Mouse (Mus musculus): ENCODE data around the gene Mastl.

Mastl gene

DNA sequence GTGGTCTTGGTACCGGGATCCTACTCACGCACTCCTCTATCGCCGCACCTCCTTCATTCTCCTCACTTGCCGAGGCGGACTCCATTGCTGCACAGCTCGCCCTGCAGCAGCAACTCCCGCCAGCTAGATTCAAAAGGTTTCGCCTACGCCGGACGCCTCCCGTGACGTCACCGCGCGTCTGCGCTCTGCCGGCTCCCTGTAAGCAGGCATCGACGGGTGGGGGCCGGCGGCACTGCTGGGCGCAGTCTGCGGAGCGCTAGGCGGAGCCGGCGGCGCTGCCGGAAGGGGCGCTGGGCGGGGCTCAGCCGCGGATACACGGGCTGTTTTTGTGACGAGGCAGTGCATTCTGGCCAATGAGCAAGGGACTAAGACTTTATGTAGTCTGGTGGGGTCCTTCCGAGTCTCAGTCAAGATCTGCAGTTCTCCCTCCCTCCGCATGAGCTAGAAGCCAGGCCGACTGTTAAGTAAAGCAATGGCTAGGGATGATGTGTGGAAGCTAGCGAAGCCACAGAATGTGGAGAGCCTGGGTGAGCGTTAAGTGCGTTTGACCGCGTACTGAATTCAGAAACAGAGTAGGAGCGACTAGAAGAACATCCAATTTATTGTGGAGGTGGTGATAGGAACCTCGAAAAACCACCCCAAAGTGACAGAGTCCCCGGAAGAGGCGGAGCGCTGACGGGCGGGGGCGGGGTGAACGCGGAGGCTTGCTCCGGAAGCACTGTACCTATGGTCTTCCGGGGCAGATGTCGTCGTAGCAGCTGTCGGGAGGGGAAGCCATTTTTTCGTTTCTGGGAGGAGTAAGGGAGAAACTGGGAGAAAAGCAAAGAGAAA, at the start of gene Mastl, which contains the start of gene Yme1l1:
Mastl (minus strand) TSS at position 248 of the 831 bp plus-strand sequence.
Yme1l1 (plus strand) TSS at position 593 of the 831 bp plus-strand sequence.
- DNase-seq (ENCODE audit: low spot score in 2 of 2), result peak; percentile 97 to 99

DNA sequence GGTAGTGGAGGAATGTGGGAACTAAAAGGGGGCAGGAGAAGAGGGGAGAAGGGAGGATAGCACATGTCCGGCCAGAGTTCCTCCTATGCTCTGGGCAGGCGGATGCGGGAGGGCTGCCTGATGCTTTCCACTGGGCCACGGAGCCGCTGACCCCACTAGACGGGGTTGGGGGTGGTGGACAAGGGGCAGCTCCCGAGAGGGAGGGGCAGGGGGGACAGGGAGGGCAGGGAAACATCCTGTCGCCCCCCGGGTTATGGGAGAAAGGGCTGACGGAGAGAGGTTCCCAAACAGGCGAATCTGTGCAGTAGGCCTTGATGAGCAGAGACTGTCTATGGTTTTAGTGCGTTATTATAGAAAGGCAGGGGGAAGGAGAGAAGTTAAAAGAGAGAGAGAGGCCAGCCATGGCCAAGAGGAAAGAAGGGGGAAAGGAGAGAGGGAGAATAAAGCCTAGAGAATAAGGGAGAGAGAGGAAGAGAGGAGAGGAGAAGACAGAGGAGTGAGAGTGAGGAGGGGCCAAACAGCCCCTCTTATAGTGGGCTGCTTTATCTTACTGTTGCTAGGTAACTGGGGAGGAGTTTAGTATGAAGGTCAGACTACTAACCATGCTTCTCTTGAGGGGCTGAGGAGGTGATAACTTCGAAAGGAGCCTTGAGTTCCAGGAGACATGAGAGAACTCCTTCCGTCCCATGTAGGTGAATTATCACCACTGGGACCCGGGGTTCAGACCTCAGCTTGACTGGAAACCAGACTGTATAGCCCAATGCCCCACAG, 47.3 kb upstream of the Mastl start:
- DNase-seq (ENCODE audit: low spot score in 2 of 2), result no peak

DNA sequence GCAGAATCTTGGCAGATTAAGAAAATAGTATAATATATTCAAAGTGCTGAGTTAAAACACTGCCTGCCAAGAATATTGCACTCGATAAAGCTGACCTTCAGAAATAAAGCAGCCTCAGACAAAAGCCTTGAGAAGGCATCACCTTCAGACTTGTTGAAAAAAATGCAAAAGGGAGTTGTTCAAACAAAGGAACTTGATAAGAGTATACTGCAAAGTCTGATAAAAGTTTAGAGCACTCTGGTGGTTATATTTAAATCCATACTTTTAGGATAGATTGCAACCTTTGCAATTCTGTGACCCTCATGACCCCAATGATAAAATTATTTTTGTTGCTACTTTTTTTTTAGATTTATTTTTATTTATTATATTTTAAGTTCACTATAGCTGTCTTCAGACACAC, 45.2 kb upstream of the Mastl start:
- DNase-seq (ENCODE audit: low spot score in 2 of 2), result no peak

DNA sequence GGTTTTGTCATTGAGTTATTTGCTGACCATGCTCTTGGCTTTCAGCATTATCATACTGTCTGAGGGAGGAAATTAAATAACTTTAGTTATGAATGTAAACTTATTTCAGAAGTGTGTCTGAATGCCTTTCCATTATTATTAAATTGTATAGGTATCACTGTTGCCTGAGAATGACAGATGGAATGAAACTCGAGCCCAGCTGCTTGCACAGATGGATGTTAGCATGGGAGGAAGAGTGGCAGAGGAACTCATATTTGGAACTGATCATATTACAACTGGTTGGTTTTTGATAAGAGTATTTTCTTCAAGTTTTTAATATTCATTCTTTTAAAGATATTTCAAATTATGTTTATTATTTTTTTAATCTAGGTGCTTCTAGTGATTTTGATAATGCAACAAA, 38.5 kb upstream of the Mastl start:
- no peak for DNase-seq (ENCODE audit: low spot score in 2 of 2)

GRCm38 (mm10) chr2:23172305-23172704, 16.5 kb upstream of the Mastl start:
- DNase-seq (ENCODE audit: low spot score in 2 of 2), result no peak

- DNase-seq (ENCODE audit: low spot score in 2 of 2), result no peak
Measured at GRCm38 (mm10) chr2:23156608-23157081, 821 bp upstream of the Mastl start.

DNA sequence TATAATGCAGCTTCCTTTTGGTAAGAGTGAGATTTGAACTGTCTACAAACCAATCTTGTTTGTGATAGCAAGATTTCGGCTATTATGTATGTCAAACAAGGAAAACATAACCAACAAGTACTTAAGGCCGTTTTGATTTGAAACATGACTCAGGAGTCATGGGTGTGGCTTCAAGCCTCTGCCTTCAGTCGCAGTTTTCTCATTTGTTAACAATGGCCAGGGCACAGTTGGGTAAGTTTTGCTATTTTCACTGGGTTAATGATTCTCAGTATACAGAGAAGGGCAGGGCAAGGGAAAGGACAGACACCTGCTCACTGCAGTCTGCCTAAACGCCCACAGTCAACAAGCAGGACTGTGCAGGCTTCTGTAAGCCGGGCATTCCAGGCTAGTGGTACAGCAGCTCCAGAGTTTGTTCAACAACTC, 614 bp downstream of the Mastl start:
- DNase-seq (ENCODE audit: low spot score in 2 of 2), result no peak

DNA sequence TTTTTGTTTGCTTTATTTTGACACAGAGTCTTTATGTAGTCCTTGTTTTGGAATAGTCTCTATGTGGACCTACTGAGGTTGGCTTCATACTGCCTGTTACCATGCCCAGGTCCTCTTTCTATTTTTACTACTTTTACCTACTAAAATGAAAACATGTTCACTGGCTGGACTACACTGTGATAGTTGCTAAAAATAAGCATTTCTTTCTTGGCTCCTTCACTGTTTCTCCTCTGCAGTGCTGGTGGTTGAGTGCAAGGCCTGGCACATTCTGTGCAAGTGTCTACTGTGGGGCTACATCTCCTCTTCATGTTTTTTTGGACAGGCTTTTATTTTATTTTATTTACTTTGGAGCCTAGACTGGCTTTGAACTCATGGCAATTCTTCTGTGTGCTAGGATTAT, 36.3 kb downstream of the Mastl start:
- no peak for DNase-seq (ENCODE audit: low spot score in 2 of 2)

DNA sequence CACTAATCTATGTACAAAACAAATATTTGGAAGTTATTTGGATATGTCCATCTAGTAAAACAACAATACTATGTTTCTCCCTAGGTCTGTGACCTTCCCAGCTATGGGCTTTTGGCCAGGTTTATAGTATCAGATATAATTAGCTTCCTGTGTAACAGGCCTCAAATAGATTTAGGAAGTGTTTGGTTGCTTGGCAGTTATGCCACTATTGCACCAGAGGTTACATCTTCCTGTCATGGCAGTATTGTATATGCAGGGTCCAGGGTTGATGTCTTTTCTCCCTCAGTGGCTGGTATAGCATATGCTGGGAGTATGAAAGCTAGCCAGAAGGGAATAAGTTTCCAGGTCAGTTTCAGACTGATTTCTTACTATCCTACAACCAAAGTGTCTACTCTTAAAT, 53.6 kb downstream of the Mastl start:
- DNase-seq (ENCODE audit: low spot score in 2 of 2), result no peak

GRCm38 (mm10) chr2:23097028-23097427, 58.8 kb downstream of the Mastl start:
- DNase-seq (ENCODE audit: low spot score in 2 of 2), result no peak

GRCm38 (mm10) chr2:23092216-23092615, 63.6 kb downstream of the Mastl start:
- no peak for DNase-seq (ENCODE audit: low spot score in 2 of 2)

DNA sequence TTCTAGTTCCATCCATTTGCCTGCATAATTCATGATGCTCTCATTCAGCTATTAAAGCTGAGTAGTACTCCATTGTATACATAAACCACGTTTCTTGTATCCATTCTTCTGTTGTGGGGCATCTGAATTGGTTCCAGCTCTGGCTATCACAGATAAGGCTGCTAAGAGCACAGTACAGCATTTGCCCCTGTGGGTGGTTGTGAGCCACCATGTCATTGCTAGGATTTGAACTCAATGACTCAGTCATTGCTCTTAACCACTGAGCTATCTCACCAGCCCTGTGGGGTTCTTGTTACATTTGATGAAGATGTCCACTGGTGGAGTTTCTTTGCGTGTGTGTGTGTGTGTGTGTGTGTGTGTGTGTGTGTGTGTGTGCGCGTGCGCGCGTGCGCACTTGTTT, 71.3 kb downstream of the Mastl start:
- DNase-seq (ENCODE audit: low spot score in 2 of 2), result no peak

GRCm38 (mm10) chr2:23078588-23078987, 77.2 kb downstream of the Mastl start:
- no peak for DNase-seq (ENCODE audit: low spot score in 2 of 2)

GRCm38 (mm10) chr2:23077693-23078092, 78.1 kb downstream of the Mastl start:
- no peak for DNase-seq (ENCODE audit: low spot score in 2 of 2)

- DNase-seq (ENCODE audit: low spot score in 2 of 2), result no peak
Measured at GRCm38 (mm10) chr2:23076783-23077182, 79.0 kb downstream of the Mastl start.

DNA sequence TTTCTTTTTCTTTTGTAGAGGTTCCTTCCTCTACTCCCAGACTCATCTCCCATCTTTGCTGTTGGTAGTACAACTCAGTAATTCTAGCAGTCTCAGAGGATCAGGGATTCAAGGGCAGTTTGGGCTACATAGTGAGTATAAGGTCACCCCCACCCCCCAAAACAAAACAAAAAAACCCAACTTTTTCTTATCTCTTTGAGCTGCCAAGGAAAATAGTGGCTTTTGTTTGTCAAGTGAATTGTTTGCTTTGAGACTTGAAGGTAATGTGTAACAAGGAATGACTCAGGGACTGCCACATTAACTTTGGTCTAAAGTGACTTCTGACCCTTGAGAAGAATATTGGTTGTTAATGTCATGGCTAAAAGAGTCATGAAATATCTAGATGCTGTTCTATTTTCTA, 80.0 kb downstream of the Mastl start:
- DNase-seq (ENCODE audit: low spot score in 2 of 2), result no peak

- no peak for DNase-seq (ENCODE audit: low spot score in 2 of 2)
Measured at GRCm38 (mm10) chr2:23071406-23071805, 84.4 kb downstream of the Mastl start.

DNA sequence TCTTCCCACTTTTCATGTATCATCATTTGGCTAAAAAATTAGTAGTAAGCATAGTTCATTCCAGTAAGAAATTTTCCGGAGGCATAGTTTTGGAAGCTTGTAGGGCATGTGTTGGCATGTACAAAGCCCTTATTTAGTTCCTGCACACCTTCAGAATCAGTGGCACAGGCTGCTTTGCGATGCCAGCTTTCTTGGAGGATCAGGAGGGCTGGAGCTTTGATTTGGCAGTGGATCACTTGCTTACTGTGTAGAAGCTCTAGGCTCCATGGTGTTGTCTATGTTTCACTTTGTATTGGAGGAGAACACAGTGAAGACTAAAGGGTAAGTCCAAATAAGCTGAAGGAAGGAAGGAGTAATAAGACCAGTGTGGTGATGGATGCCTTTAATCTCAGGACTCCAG, 85.3 kb downstream of the Mastl start:
- DNase-seq (ENCODE audit: low spot score in 2 of 2), result no peak

- DNase-seq (ENCODE audit: low spot score in 2 of 2), result peak; percentile 93 to 95
Measured at GRCm38 (mm10) chr2:23068894-23069744, 86.7 kb downstream of the Mastl start.

DNA sequence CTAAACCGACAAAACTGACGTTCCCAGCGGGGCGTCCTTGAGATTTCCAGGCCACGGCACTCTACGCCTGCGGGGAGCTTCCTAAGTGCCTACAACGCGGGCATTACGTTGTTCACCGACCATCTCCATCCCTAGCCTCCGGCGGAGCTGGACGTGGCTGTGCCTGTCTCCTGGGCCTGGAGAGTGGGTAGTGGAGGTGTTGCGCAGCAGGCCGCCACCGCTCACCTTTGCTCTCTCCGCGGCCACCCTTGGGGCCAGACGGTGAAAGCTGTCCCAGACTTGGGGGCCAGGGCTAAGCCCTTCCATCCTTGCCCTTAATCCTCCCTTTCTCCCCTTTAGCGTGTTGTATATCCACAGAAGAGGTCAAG, 87.5 kb downstream of the Mastl start:
- no peak for DNase-seq (ENCODE audit: low spot score in 2 of 2)

DNA sequence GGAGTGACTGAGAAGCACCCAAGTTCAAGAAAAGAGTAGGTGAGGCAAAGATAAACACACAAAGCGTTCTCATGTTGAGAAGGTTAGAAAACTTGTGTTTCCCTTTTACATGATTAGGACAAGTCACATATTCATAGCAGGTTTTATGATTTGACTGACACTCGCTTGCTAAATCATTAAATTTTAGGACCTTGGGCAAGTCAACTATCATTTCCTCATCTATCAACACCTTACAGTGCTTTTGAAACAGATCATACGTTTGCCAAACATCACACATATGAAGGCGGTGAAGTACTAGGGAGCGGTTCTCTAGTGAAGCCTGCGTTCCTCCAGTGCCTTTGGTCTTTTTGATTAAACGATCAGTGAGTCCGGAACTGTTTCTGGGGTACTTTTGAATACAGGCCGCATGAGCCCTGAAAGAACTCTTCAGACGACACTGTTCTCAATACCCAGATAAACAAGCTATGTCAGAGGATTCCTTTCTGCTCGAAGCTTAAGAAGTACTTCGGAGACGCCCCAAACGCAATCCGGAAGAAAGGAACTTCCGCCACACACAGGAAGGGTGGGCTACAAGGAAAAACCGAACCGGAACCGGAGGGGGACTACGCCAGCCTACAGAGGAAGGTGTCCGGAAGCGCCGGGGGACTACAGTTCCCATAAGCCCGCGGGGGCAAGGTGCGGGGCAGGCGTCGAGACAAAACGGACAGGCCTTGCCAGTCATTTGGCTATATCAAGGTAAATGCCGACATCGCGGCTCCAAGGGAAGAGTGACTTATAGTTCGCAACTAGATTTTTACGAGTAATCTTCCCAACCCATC, 88.1 kb downstream of the Mastl start, which contains the start of gene Acbd5:
Acbd5 (plus strand) TSS at position 616 of the 818 bp plus-strand sequence.
- DNase-seq (ENCODE audit: low spot score in 2 of 2), result peak; percentile 95 to 97
